Mouse (Mus musculus) urinary bladder, adult 2 months (tissue): ENCODE results near the gene Ccdc13. TPM values are rescaled to one million over a fixed set of nuclear protein-coding genes. Genes with fewer than 3 reads are reported as not detected.

Experiments used
- DNase-seq: peaks from one replicate; pipeline ENCODE4 v3.0.0; 2022; ENCODE audit warnings: low spot score
- polyA plus RNA-seq: library from polyadenylated mRNA; depleted of rRNA; stranded (reverse); fragments of >200 nt; gene quantifications from 2 replicates; pipeline ENCODE4 v1.2.3, GENCODE M21; 2012

The Ccdc13 gene
- polyA plus RNA-seq, 1 experiment, result 1.3 TPM

GRCm38 (mm10) chr9:121802747-121803146 lies 36.5 kb downstream of the Ccdc13 start:
- DNase-seq, result no peak

DNA sequence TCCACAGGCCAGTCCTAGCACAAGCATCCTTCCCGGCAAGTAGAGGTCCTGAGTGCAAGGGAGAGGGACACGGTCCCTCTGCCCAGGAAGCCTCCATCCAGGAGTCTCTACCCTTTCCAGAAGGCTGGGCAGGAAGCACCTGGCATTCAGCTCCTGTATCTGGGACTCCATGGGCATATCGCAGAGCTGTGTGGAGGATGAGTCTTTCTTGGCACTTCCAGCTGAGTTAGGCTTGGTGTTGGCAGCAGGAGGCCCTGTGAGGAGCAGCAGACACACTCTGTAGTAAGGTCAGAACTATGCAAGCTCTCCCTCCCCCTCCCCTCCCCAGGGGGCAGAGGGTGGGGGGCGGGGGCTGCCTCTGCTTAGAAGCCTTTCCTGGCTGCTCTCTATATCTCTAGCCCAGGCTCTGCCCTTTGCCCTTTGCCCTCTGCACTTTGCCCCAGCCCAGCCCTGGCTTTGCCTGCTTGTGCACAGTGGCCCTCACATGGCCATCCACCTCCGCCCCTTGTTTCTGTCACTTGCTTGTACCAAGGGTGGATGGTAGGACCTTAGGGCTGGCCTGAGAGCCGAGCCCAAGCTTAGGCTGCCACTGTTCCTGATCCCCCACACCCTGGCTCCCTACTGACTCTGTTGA lies 40.3 kb downstream of the Ccdc13 start:
- no peak for DNase-seq

DNA sequence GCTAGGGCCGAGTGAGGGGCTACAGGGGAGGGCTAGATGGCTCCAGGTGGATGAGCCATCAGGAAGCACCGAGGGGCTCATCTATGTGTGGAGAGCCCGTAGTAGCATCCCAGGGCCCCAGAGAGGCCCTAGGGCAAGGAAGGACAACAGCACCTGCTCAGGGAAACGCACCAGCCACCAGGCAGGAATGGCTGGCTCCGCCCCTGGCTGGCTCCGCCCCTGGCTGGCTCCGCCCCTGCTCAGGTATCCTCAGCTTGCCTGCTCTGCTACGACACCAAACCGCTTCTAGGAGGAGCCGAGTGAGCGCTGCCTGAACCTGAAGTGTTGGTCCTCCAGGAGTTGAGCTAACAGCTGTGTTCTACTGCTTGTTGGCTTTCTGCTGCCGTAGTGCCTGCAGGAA lies 41.5 kb downstream of the Ccdc13 start:
- no peak for DNase-seq

DNA sequence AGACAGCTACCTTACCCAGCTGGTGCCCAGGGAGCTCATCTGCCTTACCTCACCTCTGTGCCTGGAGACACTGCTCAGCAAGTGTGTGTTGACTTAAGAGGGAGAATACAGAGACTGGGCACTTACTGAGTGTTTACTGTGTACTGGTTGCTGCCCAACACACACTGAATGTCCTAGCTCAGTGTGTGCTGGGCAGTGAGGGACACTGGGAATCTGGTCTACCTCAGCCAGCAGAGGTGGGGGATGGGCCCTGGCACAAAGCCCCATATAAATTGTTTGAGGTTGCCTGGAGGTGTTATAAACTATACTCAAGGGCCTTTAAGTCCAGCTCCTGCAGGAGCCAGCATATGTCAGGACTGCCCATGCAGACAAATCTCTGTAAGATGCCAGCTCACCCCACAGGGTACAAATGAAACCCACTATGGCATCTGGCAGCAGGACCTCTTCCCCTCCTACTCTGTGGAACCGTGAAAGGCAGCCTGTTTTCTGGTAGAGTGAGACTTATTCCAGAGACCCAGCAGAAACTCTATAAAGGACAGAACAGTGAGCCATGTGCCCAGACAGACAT lies 44.2 kb downstream of the Ccdc13 start:
- DNase-seq, result no peak

- no peak for DNase-seq
Observed at GRCm38 (mm10) chr9:121791757-121792521, 47.3 kb downstream of the Ccdc13 start, which contains the start of gene Hhatl. Hhatl (minus strand) TSS chr9:121792507.

DNA sequence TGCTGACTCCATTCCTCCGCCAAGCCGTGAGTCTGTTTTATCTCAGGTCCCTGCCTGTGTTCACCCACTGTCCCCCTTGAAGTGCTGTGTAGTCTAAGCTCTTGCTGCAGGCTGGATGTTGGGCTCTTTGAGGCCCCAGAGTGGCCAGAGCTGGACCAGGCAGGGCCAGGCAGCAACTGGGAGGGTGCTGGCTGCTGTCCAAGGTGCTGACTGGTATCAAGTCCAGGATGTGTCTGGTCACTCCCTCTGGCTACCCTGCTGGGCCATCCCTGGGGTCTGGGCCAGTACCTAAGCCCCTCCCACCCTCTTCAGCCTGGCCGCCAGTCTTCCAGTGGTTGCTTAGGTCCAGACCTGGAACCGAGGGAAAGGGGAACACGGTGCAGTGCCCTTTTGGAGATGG lies 48.1 kb downstream of the Ccdc13 start:
- peak; percentile 41 for DNase-seq

DNA sequence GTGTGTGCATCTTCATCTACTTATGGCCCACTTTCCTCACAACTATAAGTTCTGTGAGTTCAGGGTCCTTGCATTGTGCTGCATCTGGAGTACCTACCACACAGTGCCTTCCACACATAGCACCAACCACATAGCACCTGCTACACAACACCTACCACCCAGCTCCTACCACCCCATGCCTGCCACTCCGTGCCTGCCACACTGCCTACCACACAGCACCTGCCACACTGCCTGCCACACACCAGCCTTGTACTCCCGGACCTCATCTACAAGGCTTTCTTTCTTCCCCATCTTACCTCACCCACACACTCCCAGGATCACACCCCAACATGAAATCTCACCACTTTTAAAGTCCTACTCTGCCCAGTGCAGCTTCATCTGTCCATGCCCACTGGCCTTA lies 52.9 kb downstream of the Ccdc13 start:
- DNase-seq, result no peak

DNA sequence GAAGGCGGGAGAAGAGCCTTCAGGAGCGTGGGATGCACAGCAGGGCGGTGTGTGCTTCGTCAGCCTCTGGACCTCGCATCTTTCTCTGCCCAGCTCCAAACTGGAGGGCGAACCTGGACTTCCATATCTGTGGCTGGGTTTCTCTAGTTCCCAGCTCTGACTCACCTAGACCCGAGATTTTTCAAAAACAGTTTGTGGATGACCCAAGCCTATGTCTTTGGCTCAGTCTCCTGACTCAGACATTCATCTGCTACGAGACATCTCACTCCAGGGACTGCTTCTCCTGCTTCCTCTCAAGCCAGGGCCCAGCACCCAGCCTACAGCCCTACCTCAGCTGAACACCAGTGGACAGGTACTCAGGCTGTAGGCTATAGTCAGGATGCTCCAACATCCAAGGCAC lies 54.0 kb downstream of the Ccdc13 start:
- no peak for DNase-seq

- DNase-seq, result no peak
Observed at GRCm38 (mm10) chr9:121784801-121785200, 54.5 kb downstream of the Ccdc13 start.

DNA sequence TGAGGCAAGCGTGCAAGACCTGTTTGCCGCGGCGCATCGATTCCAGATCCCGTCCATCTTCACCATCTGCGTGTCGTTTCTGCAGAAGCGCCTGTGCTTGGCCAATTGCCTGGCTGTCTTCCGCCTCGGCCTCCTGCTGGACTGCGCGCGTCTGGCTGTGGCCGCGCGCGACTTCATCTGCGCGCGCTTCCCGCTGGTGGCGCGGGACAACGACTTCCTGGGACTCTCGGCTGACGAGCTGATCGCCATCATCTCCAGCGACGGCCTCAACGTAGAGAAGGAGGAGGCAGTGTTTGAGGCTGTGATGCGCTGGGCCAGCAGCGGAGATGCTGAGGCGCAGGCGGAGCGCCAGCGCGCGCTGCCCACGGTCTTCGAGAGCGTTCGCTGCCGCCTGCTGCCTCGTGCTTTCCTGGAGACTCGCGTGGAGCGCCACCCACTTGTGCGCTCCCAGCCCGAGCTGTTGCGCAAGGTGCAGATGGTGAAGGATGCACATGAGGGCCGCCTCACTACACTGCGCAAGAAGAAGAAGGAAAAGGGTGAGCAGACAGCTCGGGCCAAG lies 61.1 kb downstream of the Ccdc13 start:
- no peak for DNase-seq

GRCm38 (mm10) chr9:121777484-121778065 lies 61.7 kb downstream of the Ccdc13 start, which contains the start of gene Klhl40:
Klhl40 (plus strand) TSS chr9:121777607.
- DNase-seq, result no peak

DNA sequence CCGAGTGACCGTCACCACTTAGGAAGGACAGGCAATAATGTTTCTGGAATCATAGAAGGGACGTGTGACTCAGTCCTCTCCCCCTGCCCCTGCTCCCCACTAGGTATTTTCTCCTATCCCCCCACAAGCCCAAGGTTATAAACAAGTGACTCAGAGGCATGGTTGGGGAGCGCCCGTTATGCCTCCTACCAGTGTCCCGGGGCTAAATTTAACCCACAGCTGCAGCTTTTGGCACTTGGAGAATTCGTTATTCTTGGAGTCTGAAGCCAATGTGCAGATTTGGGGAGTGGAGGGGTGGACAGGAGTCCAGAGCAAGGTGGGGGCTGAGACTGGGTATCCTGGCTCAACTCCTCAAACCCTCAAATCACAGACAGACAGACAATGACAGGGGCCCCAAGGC lies 62.8 kb downstream of the Ccdc13 start:
- no peak for DNase-seq

DNA sequence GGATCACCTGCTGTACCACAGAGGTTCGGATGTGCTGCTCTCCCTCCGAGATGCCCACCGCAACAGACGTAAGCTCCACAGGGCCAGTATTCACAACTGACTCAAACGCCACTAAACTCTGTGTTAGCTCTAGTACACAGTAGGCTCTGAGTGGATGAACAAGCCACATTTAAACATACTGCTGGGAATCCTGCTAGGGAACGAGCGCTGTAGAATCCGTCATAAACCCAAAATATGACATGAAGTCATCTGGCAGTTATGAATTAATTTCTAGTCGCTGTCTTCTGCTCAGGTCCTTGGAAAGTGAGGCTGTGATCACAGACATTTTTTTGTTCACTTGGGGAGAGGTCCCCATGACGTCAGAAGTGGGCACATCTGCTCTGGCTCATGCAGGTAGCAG lies 63.3 kb downstream of the Ccdc13 start:
- DNase-seq, result no peak

DNA sequence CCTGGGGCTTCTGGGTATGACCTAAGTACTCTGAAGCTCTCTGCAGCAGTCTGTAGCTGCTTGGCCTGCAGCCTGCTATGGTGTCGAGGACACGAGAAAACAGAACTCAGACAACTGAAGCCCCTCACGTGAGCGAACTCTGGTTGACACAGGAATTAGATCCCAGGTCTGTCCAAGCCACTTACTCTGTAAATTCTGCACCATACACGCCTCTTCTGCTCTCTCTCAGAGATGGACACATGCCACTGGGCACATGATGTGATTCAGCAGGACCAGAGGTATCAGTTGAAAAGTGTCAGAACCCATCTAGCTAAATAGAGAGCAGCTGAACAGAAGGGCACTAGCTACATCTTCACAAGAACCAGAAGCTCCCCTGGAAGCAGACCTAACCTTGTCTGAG lies 66.8 kb downstream of the Ccdc13 start:
- DNase-seq, result no peak

DNA sequence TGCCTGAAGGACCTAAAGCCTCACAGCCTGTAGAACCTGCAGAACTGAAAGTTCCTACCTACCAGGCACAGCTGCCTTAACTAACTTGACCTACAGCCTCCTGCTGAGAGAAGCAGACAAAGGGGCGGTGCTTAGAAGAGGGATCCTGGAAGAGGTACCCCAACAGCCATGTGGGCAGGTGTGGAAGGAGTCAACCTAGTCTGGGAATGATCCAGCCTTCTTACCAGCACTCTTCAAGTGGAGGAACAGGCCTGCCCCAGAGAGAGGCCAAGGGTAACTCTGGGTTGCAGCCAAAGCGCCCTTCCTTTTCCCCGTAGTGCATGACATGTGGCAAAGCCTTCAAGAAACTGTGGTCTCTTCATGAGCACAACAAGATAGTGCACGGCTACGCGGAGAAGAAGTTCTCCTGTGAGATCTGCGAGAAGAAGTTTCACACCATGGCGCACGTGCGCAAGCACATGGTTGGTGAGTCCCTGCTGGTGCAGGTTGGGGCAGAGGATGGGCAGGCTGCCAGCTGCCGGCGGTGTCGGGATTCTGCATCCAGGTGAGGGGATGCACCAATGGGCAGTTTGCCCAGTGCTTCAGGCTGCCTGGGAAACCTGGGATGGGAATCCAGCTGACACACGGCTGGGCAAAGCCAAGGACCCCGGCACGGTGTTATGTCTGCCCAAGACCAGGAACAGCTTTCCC lies 74.0 kb downstream of the Ccdc13 start:
- no peak for DNase-seq

DNA sequence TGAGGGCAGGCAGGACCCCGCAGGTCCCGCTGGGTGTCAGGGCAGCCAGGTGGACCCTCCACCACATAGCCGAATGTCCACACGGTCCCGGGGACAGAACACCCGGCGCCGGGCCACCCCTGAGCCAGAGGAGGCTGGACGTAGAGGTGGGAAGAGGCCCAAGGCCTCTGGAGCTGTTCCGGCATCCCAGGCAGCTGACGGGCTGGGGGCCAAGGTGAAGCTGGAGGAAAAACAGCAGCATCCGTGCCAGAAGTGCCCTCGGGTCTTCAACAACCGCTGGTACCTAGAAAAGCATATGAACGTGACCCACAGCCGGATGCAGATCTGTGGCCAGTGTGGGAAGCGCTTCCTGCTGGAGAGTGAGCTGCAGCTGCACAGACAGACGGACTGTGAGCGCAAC lies 75.5 kb downstream of the Ccdc13 start:
- peak; percentile 24 for DNase-seq

DNA sequence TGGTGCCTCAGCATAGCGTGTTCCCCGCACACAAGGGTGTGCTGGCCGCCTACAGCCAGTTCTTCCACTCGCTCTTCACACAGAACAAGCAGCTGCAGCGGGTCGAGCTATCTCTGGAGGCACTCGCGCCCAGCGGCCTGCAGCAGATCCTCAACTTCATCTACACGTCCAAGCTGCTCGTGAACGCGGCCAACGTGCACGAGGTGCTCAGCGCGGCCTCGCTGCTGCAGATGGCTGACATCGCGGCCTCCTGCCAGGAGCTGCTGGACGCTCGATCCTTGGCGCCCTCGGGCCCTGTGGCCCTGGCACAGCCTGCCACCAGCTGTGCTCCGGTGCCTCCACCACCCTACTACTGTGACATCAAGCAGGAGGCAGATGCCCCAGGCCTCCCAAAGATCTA lies 76.5 kb downstream of the Ccdc13 start:
- peak; percentile 19 for DNase-seq

DNA sequence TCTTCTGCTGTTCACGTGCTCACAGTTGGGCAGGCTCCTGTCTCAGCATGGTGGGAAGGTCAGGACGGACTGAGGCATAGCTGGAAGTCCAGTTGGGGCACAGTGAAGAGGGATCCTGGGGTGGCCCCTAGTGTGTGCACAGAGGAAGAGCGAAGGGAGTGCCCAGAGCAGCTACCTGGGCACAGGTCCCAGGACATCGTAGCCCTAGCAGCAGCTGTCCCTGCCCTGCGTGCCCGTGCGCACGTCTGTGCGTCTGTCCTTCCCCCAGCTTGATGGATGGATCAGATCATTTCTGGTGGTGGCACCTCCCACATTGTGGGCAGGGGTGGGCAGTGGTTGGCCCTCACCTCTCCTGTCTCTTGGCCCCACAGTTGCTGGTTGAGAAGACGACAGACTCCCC lies 77.0 kb downstream of the Ccdc13 start:
- DNase-seq, result peak; percentile 19

GRCm38 (mm10) chr9:121761787-121762186 lies 77.5 kb downstream of the Ccdc13 start:
- no peak for DNase-seq

- no peak for DNase-seq
Observed at GRCm38 (mm10) chr9:121761091-121761665, 78.1 kb downstream of the Ccdc13 start.
